Mouse (Mus musculus): ENCODE measurements around the gene Hsdl2.
A peak's percentile ranks its signal among the peaks of the same experiment; 100 is the strongest.

Hsdl2 gene

DNA sequence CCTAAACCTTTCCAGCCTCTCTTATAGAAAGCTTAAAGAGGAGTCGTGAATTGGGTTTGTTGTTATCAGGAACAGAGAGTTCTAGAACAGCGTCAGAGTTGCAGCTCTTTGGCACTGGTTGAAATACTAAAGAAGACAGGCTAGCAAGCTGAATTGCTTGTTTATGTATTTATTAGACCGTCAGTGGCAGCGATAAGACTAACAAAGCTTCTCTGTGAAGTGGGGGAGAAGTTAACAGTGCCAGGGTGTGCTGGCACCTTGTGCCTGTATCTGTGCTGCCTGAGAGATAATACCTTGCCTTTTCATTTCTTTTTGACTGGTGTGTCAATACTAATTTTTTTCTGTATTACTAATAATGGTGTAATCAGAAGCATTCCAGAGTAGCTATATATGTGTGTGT lies 46.9 kb downstream of the Hsdl2 start:
- DNase-seq = no peak

DNA sequence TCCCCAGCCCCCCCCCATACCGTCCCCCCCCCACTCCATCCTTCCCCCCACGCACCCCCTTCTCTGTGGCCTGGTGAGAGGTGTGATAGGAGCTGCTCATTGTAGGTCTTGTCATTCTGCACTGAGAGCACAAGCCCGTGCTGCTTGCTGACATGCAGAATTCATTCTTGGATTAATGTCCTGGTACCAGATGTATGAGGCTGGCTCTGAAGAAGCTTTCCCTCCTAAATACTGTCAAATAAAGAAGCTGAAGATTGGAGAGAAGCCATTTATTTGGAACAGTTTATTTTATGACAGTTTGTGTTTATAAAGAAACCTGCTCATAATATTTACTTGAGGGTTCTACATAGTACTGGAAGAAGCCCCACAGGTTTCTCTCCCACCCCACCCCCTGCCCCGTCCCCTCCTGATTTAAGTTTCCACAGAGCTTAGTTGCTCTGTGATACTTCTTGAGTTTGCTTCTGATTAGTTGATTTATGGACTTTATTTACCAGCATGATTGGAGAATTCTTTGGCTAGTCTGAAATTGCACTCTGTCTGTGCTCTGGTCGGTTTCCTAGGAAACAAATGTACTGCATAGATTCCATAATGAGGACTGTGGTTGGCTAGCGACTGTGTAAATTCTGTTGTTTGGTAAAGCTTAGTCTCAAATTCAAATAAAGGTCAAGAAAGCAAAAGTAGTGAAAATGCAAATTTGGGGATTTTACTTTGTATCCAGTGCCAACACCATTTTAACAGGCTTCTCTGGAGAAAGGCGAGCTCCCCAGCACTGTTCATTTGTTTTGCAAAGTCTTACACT lies 47.9 kb downstream of the Hsdl2 start:
- no peak for DNase-seq

DNA sequence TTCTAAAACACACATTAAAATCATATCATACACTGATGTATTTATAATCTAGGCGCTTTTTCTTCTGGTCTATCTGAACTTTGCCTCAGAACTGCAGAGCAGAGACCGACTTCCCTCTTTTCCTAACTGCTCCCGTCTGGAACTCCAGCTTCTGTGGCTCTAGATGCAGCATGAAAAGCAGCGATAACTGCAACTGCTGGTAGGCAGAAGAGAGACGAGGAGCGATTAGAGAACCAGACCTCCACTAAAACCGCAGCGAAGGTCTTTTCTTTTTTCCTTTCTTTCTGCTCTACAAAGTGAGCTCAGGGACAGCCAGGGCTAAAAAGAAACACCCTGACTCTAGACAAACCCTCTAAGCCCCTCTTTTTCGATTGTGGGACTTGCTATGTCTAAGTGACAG lies 48.8 kb downstream of the Hsdl2 start:
- no peak for DNase-seq

DNA sequence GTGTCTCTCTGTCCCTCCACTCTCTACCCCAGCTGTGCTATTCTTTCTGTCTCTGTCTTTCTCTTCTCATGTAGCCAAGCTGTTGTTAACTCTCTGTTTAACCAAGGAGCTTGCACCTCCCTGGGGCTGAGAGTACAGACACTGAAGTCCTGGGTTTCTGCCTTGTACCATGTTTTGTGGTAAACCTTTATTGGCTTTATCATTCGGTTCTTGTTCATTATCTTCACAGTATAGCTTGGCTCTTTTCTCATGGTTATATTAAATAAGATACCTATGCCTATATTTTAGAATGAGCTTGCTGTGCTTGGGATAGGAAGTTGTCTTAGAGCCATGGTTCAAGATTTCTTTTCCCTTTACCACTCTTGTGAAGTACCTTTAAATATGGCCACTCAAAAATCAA lies 53.2 kb downstream of the Hsdl2 start:
- DNase-seq = no peak

DNA sequence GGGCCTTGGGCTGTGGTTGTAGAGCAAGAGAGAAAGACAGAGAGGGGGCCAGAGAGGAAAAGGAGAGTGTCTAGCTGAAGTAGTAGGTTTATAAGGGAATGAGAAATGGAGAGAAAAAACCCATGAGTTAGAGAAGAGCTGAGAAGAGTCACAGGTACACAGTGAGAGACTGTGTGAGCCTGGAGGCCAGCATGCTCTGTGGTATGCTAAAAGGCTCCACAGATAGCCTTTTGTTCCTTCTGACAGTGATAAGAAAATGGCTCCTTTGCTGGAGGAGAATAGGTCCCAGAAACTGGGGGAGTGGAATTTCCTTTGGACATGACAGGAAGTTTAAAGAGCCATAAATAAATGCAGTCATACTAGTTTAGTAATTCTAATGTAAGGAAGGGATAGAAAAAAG lies 57.8 kb downstream of the Hsdl2 start:
- DNase-seq = no peak

DNA sequence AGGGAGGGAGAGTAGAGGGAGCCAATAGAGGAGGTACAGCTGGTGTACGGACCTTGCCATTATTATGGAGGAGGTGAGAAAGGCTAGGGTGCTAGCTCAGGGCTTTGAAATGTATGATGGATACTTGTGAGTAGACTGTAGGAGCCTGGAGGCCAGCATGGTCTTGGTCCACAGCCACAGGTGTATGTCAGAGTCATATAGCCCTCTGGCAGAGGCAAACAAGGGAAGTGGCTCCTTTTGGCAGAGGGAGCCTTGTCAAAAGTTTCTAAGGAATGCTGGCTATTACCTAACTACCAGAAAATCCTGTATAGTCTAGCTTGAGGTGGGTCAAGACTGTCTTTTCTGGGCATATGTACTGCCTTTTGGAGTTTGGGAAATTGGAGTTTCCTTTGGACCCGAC lies 59.4 kb downstream of the Hsdl2 start:
- DNase-seq = no peak

DNA sequence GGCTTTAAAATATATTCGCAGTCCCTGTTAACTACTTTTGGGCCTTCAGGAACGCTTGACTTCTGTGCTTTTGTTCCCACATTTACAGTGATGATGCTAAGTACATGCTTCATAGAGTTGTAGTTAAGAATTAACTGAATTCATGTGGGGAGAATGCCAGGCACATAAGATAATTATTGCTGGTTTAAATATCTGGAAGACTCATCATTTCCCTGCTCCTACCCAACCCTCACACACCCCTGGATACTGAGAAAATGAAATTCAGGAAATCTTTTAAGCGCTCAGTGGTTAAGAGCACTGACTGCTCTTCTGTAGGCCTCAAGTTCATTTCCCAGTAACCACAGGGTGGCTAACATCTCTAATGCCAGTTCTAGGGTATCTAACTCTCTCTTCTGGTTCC lies 60.7 kb downstream of the Hsdl2 start:
- DNase-seq = no peak

DNA sequence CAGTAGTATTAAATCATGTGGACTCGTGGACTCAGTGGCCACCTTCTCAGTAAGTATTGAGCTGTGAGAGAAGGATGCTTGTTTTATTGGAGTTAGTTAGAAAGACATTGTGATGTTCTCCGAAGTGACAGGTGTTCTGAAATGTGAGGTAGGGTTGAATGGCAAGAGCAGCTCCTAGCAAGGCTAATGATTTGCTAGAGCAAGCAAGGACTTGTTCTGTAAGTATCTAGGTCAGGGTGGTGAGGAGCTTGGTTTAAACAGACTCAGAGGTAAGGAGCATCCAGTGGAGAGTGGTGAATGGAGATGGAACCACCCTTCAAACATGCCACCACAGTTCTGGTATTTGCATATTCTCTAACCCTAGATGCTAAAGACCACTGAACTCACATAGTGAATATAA lies 61.3 kb downstream of the Hsdl2 start:
- no peak for DNase-seq

DNA sequence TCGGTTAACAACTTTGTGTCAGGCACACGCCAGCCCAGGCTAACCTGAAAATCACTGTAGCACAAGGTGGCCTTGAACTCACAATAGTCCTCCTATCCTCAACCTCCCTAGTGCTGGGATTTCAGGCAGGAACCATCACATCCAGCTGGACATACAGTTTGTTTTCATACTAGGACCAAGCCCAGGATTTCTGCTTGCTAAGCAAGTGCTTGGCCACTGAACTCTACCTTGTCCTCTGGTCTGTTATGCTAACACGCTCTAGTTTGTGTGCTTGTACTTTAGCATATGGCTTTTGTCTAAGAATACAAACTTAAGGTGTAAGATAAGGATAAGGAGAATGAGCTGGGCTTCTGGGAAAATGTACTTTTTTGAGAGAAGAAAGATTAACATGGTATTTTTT lies 63.1 kb downstream of the Hsdl2 start:
- peak; percentile 17 to 53 for DNase-seq

DNA sequence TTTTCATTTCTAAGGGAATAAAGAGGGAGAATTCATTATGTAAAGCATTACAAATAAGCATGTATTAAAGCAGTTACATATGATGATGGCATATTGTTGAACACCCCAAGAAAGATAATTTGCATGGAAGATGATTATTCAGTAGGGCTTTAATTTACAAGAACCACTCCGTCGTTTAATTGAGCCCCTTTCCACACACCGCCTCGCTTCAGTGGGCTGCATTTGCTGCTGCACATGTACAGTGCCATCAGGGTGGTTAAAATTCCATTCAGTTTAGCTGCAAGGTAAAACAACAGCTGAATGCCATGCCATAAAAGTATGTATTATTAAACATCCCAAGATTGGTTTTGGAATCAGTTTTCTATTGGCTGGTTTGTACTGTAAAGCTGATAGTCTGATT lies 63.6 kb downstream of the Hsdl2 start:
- no peak for DNase-seq

DNA sequence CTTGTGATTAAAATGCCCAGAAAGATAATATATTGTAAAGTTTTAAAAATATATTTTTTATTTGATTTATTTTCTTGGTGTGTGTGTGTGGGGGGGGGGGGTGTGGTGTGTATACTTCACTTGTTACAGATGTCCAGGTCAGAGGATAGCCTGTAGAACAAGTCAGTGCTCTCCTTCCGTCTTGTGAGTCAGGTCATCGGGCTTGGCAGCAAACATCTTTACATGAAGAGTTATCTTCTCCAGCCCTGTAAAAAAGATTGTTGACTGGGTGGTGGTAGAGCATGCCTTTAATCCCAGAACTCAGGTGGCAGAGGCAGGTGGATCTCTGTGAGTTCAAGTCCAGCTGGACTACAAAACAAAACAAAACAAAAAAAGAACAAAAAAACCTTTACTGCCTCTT lies 64.2 kb downstream of the Hsdl2 start:
- no peak for DNase-seq

DNA sequence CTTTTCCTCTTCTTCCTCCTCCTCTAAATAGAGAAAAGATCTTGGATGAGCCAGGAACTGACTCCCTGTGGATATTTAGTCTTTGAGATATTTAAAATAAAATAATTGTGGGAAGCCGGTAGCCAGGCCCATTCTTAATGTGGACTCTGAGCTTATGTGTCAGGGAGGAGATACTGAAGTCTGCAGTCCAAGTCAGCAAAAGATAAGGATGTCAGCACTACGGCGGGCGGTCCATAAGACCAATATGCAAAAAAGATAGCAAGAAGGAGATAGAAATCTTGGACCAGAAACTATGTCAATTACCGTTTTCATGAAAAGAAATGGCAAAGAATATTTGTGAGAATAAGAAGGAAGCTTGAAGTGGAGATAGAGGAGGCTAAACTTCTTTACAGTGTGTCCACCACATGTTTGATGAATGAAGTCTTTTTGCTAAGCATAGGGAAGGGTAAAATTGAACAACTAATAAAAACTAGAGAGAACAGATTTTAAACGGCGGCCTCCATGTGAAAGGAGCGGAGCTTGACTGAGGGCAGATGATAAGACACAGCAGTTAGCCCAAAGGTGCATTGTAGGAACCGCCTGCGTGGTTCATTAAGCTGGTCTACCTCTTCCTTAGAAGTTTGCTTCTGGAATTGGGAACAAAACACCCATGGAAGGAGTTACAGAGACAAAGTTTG lies 64.8 kb downstream of the Hsdl2 start:
- DNase-seq = no peak

DNA sequence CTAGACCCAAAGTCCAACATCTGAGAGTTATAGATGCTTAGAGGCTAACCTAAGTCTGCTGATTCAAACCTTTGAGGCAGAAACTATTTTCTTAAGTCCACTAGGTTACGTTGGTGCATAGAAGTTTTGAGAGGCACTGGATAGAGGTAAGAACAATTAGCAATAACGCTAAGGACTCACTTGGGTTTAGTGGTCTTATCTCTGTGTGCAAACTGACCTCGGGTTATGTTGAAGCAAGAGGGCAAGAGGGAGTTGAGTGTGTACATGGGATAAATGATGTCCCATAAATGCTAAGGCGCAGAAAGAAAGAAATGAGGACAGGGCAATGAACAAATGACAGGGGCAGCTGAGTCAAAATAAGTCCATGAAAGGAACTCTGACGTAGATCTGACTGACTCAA lies 67.8 kb downstream of the Hsdl2 start:
- no peak for DNase-seq

DNA sequence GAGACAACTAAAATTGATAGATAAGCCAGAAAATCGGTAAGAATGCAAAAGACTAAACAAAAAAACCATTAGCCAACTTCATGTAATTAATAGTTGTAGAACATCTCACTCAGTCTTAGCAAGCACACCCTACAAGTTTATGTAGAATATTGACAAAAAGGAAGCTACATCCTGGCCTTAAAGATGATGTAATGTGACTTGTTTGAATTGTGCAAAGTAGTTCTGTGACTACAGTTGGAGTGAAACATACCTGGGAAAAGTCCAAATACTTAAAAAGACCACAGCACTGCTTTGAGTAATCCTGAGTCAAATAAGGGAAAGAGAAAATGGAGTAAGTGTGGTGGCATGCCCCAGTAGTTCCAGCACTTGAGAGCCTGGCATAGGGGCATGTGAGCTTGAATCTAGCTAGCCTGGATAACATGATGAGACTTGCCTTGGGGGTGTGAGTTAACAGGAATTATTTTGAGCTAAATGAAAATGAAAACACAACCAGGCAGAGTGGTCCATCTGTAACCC lies 70.9 kb downstream of the Hsdl2 start:
- no peak for DNase-seq

DNA sequence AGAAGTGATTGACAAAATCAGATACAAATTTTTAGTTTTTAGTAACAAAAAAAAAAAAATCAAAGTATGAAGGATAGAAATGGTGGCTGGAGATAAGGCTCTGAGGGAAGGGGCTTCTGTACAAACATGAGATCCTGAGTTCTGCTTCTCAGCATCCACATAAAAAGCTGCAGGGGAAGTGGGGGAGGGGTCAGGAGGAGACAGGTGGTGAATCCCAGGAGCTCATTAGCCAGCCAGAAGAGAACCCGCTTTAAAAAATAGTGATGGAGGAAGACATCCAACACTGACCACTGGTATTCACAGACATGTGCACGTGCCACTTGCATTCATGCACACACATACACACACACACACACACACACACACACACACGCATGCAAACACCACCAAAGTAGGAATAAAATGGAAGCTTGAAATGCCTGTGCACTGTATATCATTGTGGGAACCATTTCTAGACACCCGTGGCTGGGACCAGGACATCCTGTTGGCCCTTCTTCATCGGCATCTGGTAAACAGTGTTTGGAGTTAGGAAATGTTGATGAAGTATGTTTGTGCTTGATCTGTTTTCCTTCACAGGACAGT lies 74.8 kb downstream of the Hsdl2 start:
- no peak for DNase-seq

DNA sequence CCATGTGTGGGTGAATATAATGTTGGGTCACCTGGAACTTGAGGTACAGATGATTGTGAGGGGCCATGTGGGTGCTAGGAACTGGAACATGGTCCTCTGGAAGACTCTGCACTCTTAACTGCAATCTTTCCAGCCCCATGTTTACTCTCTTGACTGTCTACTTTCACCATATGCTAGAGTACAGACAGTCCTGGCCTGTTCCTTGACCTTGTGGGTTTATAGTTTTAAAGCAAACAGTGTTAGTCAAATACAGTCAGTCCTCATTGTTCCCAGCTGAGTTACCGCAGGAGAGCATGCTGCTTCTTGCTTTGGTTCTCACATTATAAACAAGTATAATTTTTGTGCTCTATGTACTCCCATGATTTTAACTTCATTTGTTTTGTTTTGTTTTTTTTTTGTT lies 80.8 kb downstream of the Hsdl2 start:
- DNase-seq = no peak

DNA sequence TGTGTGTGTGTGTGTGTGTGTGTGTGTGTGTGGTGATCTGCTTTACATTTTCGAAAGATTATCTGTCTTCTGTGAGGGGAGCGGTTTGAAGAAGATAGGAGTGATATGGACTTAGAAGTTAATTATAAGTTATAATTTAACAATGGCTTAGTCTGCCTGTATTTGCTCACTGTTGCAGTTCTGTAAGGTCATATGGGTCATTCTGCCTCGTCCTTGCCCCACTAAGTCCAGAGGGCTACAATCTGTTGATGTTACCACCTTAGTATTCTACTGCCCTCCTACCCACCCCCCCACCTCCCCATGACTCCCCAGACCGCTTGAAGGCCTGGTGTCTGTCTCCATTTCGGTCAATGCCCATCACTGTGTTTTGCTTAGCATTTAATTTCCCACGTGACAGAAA lies 82.1 kb downstream of the Hsdl2 start:
- no peak for DNase-seq

DNA sequence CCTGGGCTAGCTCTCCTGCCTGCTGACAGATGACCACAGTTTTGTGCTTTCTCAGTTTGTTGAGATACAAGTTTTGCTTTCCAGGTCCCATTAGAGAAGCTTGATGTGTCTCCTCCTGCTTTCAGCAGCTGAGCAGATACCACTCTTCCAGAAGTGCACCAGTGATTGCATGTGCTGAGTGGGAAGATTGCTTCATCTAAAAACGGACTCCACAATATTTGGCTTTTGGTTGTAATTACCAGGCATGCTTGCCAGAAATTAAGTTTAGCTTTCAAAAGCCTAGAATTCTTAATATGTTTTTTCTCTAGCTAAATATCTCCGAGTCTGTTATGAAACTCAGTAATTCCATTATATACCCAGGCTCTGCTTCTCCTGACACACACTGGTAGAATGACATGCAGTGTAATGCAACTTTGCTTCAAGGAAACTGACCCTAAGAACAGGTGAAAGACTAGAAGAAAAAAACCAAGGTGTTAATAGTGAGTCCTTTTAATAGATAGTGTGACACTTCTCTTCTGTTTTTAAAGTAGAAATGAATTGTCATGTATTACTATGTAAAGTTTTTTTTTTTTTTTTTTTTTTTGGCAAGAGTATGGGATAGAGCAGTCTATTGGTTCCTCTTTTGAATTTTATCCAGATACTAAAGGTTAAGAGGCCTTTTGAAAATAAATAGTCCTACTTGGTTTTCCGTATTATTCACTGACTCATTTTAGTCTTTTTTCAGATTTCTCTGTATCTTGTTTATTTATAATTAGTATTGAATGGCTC lies 85.4 kb downstream of the Hsdl2 start:
- no peak for DNase-seq

DNA sequence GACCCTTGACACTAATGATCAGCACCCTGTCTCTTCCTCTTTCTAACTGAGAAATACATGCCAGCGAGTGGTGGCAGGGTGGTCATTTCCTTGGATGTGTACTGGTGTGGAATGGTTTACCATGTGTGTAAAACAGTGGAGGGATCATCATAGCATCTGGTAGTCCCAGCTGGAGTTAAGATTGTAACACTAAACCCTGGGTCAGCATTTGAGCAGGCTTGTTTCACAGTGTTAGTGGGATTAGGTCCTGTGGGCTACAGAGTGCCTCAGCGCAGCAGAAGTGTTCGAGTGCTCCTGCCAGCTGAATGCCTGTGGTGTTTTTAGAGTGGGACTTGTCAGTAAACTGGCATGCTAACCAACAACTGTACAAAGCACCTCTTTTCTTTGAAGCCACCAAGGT lies 86.7 kb downstream of the Hsdl2 start:
- no peak for DNase-seq

All from kidney, postnatal 25 days (tissue).